Mouse (Mus musculus): ENCODE results near the gene Ints11.

Gene Ints11

DNA sequence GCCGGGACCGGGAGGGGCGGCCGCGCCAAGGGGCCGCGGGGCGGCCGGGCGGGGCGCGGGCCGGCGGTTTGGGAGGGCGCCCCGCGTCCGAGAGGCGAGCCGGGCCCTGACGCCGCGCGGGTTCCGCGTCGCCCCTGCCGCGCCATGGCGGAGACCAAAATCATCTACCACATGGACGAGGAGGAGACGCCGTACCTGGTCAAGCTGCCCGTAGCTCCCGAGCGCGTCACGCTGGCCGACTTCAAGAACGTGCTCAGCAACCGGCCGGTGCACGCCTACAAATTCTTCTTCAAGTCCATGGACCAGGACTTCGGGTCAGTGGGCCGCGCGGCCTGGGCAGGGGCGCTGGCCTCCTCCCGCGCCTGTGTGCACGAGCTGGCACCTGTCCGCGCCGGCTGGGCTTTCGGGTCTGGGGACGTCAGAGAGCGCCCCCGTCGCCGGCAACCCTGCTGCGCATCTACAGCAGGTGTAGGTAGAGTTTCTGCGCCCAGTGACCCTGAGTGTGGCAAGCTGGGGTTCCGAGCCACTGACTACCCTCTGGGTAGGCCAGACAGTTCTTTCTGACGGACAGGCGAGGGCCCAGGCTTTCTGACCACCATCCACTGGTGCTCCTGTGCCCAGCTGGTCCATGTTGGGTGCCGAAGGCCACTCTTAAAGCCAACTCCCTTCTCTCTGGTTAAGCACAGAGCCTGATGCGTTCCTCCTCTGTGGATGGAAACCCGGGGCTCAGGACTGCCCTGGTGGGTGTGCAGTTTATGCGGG lies 21.6 kb upstream of the Ints11 start:
- peak; percentile 64 for DNase-seq (ENCODE audit: low read depth)

DNA sequence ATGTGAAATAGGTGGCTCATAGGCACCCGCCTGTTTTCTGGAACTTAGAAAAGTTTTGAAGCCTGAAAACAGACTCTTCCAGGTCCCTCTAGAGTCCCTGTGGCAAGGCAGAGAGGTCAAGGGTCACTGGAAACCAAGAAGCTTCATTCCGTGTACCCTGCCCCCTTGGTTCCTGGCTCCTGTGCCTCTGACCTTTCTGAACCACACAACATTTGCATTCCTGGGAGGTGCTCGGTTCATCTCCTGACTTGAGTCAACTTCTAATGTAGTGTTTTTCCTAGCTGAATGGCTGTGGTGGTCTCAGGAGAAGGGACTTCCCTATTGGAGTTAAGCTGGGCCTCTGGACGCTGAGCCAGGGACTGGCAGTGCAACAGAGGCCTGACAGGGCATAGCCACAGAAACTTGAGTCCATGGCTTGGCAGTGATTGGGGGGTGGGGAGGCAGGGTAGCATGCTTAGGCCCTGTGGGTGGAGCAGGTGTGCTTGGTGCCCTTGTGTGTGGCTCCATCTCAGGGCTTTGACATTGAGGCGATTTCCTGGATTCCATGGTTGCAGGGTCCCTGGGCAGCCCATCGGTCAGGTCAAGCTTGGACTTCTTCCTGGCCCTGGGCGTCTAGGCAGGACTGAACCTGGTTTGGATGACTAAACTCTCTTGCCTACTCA lies 20.8 kb upstream of the Ints11 start:
- peak; percentile 25 for DNase-seq (ENCODE audit: low read depth)

DNA sequence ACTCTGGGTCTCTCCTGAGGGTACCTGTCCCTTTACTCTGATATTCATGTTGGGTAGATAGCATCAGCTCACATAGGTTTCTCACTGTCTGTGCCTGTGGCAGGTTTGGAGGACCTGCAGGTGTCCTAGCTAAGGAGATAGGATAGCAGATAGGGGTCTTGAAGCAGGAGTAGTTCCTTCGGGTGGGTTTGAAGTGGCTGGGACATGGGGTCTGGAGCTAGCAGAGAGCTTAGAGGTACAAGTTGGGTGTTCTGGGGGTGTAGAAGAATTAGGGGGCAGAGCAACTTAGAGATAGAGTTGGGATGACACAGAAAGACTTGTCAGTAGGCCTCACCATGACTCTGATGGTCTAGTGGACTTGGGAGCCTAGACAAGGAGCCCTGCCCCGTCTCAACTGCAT lies 20.0 kb upstream of the Ints11 start:
- no peak for DNase-seq (ENCODE audit: low read depth)

DNA sequence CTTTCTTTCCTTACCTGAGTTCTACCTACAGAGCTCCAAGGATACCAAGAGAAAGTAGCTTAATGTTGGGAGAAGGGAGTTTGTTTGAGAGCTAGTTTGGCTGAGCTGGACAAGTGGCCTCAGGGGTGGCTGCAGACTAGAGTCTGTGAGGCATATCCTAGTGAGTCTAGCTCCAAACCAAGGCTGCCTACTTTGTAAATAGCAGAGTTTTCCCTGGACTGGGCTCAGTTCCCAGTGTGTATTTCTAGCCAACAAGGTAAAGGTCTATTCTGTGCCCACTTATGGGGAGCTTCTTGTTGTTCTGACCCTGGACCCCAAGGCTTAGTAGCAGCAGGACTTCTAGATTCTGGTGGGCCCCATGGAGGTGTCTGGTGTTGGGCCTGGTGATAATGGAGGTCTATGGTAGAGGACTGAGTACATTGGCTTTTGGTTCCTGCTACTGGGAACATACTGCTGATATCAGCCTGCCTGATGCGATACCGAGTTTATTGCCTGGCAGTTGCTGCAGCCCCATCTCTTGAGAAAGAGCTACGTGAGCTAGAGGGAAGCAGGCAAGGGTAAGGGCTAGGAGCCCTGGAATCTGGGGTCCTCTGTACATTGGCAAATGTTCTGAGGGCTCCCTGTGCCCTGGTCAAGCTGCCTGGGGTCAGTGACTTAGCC lies 19.4 kb upstream of the Ints11 start:
- no peak for DNase-seq (ENCODE audit: low read depth)

DNA sequence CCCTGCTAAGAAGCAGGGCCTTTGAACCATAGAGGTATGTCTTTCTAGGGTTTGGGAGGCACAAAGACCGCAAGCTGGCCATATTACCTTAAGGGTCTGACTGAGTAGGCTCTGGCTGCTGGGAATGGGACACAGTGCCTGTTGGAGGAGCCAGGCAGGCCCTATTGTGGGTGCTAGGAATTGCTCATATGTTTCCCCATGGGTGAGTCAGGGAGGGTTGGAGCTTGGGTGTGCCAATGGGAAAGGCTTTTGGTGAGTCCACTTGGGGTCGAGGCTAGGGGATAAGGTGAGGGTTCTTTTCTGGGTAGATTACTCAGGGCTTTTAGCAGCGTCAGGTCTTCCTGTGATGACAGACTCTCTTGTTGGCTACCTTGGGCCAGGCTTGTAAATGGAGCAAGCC lies 18.0 kb upstream of the Ints11 start:
- DNase-seq (ENCODE audit: low read depth), result no peak

DNA sequence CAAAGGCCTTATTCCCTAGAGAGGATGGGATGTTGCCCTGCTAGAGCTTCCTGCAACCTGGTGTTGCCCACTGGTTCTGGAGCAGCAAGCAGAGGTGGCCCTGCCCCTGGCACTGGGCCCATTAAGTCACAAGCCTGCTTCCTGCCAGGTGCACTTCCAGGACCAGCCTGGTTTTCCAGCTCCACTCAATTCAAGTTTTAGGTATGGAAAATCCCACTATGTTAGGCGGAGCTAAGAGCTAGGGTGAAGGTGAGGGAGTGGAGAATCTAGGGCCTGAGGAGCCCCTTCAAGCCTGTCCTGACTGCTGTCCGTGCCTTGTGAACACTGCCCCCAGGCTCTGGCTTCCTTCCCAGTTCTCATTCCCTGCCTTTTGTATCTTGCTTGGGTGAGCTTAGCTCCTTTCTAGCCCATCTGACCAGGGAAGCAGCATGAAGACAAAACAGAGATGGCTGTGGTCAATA lies 17.4 kb upstream of the Ints11 start:
- no peak for DNase-seq (ENCODE audit: low read depth)

DNA sequence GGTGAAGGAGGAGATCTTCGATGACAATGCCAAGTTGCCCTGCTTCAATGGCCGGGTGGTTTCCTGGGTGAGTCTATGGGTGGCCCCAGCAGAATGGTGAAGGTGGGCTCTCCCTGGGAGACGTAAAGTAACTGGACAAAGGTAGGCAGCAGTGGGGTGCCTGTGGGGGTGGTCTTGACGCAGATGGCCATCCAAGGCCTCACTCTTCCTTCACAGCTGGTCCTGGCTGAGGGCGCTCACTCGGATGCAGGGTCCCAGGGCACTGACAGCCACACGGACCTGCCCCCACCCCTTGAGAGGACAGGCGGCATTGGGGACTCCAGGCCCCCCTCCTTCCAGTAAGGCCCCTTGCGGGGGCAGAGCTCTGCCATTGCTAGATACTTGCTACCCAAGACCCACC lies 15.9 kb upstream of the Ints11 start:
- DNase-seq (ENCODE audit: low read depth), result no peak

DNA sequence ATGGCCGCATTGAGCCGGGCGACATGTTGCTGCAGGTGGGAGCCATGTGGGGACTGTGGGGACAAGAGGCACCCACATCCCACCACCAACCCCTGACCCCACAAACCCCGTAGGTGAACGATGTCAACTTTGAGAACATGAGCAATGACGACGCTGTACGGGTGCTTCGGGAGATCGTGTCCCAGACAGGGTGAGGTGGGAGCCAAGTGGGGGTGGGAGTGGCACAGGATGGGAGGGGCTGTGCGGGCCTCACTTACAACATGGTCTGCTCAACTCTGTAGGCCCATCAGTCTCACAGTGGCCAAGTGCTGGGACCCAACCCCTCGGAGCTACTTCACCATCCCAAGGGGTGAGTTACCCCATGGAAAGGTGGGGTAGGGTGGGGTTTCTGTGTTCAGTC lies 14.4 kb upstream of the Ints11 start:
- no peak for DNase-seq (ENCODE audit: low read depth)

DNA sequence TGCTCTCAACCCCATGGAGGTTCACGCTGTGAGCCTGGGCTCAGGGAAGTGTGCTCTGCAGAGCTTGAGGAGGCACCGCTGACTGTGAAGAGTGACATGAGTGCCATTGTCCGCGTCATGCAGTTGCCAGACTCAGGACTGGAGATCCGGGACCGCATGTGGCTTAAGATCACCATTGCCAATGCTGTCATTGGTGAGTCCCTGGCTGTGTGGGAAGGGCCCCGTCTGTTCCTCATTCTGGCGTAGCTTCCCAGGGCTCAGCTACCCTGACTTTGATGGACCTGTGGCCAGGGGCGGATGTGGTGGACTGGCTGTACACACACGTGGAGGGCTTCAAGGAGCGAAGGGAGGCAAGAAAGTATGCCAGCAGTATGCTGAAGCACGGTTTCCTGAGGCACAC lies 13.3 kb upstream of the Ints11 start:
- no peak for DNase-seq (ENCODE audit: low read depth)

DNA sequence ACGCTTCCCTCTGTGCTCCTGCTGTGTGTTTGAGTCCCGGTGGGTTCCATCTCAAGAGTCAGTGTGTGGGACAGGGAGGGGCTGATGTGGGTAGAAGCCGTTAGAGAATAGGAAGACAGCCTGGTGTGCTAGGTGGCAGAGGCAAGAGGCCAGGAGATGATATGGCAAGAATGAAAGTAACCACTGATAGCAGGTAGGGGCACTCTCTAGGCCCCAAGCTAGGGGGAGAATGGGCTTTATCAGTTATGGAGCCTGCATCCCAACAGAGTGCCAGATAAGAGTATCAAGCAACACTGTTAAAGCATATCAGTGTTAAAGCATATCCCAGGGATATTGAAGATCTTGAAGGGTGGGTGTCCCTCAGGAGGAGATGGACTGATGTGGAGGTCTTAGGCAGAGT lies 12.5 kb upstream of the Ints11 start:
- no peak for DNase-seq (ENCODE audit: low read depth)

DNA sequence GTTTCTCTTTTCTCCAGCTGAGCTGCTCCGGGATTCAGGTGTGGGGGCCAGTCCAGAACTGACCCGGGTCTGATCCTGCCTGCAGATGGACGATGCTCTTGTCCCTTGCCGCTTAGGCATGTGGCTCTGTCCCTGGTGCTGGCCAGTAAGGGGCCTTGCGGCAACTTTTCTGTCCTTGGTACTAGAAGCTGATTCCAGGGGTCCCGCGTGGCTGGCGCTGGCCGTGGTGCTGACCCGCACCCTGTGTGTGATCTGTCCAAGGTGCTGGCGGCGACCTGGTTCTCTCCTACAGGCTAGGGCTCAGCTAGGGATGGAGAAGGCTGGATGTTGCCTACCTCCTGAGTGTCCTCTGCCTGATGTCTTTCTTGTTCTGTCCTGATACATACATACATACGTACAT lies 10.0 kb upstream of the Ints11 start:
- no peak for DNase-seq (ENCODE audit: low read depth)

DNA sequence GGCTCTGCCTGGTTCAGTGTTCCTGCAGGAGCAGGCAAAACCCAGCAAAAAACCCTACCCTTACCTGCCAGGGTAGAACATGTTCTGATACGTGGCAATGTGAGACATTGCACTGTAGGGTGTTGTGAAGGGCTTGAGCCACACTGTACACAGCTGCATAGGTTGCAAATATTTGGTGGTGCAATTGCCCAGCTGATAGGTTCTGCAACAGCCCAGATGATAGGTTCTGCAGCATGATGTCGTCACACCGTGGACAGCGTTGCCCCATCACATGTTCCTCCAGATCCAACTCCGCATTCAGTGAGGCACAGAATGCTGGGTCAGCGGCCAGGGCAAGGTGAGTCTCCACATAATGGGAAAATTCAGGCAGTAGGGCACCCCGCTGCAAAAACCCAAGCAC lies 7.6 kb upstream of the Ints11 start:
- no peak for DNase-seq (ENCODE audit: low read depth)

DNA sequence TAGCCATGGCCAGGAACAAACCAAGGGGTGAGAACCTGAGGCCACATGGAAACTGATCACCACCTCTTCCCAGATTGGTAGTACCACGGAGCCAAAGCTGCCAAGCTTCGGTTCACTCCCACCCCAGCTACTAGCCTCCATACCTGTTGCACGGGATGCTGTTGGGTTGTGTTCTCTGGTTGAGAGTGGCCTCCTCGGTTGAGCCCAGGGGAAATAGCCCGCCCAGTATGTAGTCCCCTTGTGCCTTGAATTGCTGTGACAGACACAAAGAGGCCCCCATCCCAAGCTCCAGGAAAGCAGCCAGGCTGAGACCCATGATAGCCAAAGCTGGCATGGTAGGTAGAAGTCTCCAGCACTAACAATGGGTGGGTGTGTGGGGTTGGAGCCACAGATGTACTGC lies 6.3 kb upstream of the Ints11 start, which contains the start of gene Tas1r3:
TSS of gene Tas1r3 (minus strand) at position 362 of the 400 bp plus-strand sequence.
- no peak for DNase-seq (ENCODE audit: low read depth)

DNA sequence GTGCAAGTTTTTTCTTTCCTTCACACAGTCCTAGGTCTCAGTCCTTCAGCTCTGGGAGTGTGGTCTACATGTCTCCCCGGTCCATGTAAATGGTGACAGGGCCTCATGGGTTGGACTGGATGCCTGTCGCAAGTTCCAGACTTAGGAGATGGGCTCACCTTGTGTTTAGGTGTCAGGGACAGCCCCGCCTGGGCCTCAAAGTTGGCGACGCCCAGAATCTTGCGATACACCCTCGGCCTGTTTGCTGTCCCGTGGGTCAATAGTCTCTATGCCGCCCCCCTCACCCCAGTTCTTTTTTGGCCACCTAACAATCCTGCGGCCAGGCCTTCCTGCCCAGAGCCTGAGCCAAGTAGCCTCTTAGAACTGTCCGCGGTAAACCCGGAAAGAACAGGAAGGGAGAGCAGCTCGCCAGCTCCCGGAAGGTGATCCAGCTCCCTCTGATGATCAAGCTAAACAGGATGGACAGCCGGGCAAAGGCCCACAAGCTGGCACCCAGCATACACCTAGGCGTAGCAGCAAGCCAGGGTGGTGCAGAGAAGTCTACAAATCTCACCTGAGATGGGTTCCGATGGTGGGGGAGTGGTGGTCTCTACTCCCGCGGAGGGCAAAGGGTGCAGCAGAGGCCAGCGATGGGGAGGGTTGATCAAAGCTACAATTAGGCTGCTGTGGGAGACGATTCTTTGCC lies 590 bp upstream of the Ints11 start:
- peak; percentile 20 for DNase-seq (ENCODE audit: low read depth)

DNA sequence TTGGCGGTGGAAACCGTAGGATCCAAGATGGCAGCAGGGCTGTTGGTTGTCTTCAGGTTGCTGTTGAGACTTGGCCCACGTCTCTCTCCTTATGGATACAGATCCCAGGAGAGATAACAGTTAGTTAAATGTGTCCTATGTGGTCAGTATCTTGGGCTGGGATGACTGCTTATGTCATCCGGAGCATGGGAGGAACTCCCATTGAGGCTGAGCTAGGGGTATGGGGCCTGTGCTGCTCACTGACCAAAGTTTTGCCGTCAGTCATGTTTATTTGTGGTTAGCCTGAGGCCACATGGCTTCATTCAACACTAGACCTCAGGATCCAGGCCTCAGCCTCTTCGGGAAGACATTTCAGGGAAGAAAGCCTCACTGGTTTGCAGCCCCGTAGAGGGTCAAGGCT lies 2.1 kb downstream of the Ints11 start:
- no peak for DNase-seq (ENCODE audit: low read depth)

DNA sequence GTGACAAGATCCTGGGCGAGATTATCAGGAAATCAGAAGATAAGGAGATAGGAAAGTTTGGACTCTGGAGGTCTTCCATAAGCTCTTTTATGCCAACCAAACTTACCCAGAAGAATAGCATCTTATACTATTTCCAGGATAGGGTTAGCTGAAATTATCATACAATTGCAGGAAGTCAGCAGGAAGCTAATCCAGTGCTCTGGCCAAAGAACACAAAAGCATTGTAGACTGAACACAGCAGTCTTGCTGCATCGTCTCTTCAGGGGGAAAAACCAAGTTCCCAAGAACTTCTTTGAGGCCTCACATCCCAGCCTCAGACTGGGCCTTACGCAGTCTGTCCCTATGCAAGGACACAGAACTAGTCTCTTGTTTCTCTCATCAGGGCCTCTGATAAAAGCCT lies 14.2 kb downstream of the Ints11 start:
- DNase-seq (ENCODE audit: low read depth), result no peak

DNA sequence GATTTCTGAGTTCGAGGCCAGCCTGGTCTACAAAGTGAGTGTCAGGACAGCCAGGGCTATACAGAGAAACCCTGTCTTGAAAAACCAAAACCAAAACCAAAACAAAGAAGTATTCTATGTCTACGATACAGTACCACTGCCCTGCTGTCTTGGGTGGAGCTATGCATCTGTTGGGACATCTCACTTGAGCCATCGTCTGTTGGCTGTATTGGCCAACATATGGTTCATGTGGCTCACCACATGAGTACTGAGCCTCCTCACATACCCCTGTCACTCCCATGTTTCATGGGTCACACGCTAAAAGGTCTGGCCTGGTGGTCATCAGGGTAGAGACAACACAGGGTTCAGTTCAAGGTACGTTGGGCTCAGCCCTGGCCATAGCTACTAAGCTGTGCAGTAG lies 17.0 kb downstream of the Ints11 start:
- DNase-seq (ENCODE audit: low read depth), result no peak

DNA sequence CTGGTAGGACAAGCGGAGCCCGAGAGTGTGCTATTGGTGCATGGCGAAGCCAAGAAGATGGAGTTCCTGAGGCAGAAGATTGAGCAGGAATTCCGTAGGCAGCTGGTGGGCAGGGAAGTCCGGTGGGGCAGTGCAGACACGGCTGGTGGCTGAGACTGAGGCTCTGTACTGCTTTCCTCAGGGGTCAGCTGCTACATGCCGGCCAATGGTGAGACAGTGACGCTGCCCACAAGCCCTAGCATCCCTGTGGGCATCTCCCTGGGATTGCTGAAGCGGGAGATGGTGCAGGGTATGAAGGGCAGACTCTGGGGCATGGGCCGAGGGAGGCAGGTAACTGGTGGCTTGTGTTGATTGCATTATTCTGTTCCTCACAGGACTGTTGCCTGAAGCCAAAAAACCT lies 18.3 kb downstream of the Ints11 start:
- no peak for DNase-seq (ENCODE audit: low read depth)

DNA sequence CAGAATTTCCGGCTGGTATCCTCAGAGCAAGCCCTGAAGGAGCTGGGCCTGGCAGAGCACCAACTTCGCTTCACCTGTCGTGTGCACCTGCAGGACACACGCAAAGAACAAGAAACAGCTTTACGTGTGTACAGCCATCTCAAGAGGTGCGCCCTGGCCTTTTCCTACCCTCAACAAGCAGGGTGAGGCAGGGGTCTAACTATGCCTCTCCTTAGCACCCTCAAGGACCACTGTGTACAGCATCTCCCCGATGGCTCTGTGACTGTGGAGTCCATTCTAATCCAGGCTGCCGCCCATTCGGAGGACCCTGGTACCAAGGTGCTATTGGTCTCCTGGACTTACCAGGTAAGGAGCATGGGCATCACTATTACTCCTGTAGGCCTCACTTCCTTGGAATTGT lies 18.8 kb downstream of the Ints11 start:
- no peak for DNase-seq (ENCODE audit: low read depth)

DNA sequence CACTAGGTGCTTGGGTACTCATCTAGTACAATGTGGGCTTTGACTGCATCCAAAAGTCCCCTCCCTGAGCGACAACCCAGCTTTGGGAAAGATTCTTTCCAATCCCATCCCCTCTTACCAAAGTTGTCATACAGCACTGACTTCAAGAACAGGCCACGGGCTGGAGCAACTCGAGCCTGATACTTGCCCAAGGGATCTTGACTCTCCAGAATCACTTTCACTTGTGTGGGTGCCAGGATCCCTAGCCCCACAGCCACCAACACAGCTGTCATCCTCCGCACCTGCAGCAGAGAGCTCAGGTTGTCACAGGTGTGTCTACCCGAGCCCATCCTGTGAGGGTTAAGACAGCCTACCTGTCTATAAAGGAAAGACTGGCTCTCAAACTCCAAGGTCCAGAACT lies 20.0 kb downstream of the Ints11 start:
- DNase-seq (ENCODE audit: low read depth), result no peak

DNA sequence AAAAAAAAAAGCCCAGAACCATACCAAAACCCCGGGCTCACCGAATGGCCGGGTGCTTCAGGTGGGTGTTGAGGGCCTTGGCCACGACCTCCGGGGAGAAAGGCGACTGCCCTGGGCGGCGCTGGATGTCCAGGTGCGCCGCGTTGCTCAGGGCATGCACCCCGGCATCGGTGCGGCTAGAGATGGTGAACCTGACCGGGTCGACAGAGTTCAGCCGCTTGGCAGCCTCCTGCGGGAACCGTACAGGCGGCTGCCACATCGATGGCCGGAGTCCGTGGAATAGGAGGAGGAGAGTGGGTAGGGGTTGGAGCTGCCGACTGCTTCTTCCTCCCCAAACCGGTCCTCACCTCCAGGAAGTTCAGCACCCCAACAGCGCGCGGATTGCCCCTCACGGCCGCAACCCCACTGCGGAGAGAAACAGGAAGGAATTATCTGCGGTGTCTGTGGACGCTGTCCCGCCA lies 21.7 kb downstream of the Ints11 start:
- DNase-seq (ENCODE audit: low read depth), result no peak

DNA sequence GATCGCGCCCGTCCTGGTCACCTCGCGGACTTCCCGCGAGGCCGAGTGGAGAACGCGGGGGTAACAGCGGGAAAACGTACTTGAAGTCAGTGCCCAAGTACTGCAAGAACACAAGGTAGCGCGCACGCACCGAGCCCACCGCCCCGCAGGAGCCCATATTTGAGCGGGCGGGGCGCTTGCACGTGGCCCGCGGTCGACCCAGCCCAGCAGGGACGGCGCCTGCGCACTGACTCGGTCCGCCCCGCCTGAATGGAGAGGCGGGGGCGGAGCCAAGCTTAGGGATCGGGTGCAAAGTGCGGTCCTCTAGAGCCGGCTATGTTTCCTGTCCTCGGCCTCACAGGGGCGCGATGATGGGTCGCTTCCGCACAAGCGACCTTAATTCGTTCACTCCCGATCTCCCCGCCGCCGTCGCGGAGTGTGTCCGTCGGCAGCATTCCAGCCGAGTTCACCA lies 22.2 kb downstream of the Ints11 start, which contains the start of the genes Pusl1 and Acap3:
TSS of gene Pusl1 (minus strand) at position 231 of the 451 bp plus-strand sequence.
TSS of gene Acap3 (plus strand) at position 272 of the 451 bp plus-strand sequence.
- DNase-seq (ENCODE audit: low read depth), result peak; percentile 98

Data from naive thymus-derived CD4-positive, alpha-beta T cell, adult 2 months (primary cell).